Comparison of ENCODE assay signal across 15 mouse cellular contexts in genomic region chr19:14128397-14129209, GRCm38 (mm10).
DNase-seq lines count a peak whose midpoint lies in the region; ATAC-seq and TF ChIP-seq lines count a peak whose summit lies in the region.
"Had no signal": no experiment of that assay in that cellular context is flagged by ENCODE, and none has a peak within 500 bp of the region (broad histone marks: within the 10 kb centered on the region; RNA-seq: fewer than 3 reads in every experiment).

No protein-coding gene starts in this region.

- H3K27me3 ChIP-seq in kidney, embryonic 15.5 days: no peaks in the 10 kb centered on the region
- H3K27me3 ChIP-seq in embryonic facial prominence, embryonic 10.5 days (replicated peaks; ENCODE audit: low read depth, poor library complexity, severe bottlenecking): peaks cover 11% of the 10 kb centered on the region
- H3K27me3 ChIP-seq in midbrain, postnatal 0 days (ENCODE audit: insufficient read depth, low read length): peaks cover 15% of the 10 kb centered on the region; the same call in 1 of the 2 replicates
- H3K27me3 ChIP-seq: lung, embryonic 15.5 days; stomach, embryonic 15.5 days had no signal

- DNase-seq in kidney, postnatal 25 days: no peak
- DNase-seq in embryonic facial prominence, embryonic 10.5 days (ENCODE audit: low spot score): peak; percentile 54
- peak; percentile 56 for DNase-seq in hindlimb bud, embryonic 11.5 days (ENCODE audit: extremely low spot score, low read depth, low spot score)
- DNase-seq in retina, postnatal 1 day: peak; percentile 64
- no peak for DNase-seq in midbrain, postnatal 0 days (ENCODE audit: low spot score)
- no peak for DNase-seq in layer of hippocampus, adult 9-11 months
- DNase-seq: adrenal gland, postnatal 36 days; cerebellum, adult 11-12 months; left cerebral cortex, postnatal 4 days; right cerebral cortex, postnatal 25 days had no signal

- no peak overlapping the region for H3K4me2 ChIP-seq in kidney, embryonic 15.5 days
- no peak overlapping the region for H3K4me2 ChIP-seq in midbrain, postnatal 0 days (ENCODE audit: low read depth, low read length, poor library complexity, severe bottlenecking)
- H3K4me2 ChIP-seq: lung, embryonic 15.5 days; midbrain, embryonic 15.5 days; stomach, embryonic 15.5 days had no signal

- peak overlapping the region; percentile 54 for H3K27ac ChIP-seq in kidney, embryonic 15.5 days
- H3K27ac ChIP-seq in embryonic facial prominence, embryonic 10.5 days (replicated peaks): no peak overlapping the region
- H3K27ac ChIP-seq in midbrain, postnatal 0 days (ENCODE audit: low read depth, low read length): no peak overlapping the region
- H3K27ac ChIP-seq: hindbrain, postnatal 0 days; lung, embryonic 15.5 days; midbrain, embryonic 15.5 days; stomach, embryonic 15.5 days had no signal

- H3K9ac ChIP-seq in kidney, embryonic 15.5 days: no peak overlapping the region
- H3K9ac ChIP-seq in midbrain, postnatal 0 days (replicated peaks; ENCODE audit: low read length, poor library complexity, severe bottlenecking): no peak overlapping the region
- H3K9ac ChIP-seq: lung, embryonic 15.5 days; midbrain, embryonic 15.5 days; stomach, embryonic 15.5 days had no signal

- 32% methylated on average over 8 of the region's 8 CpGs for WGBS in kidney, embryonic 15.5 days
- WGBS in embryonic facial prominence, embryonic 10.5 days: 17% methylated on average over 8 of the region's 8 CpGs
- WGBS in midbrain, postnatal 0 days: 44% methylated on average over 8 of the region's 8 CpGs

- TF ChIP-seq CTCF in midbrain, postnatal 0 days (IDR thresholded peaks at IDR 0.05): no peak

- ATAC-seq in kidney, embryonic 15.5 days (replicated peaks; ENCODE audit: low FRiP score): peak; percentile 64
- ATAC-seq in midbrain, postnatal 0 days (ENCODE audit: low FRiP score): no peak
- ATAC-seq: hindbrain, postnatal 0 days; midbrain, embryonic 15.5 days had no signal

- H3K4me1 ChIP-seq in kidney, embryonic 15.5 days: peaks cover 16% of the 10 kb centered on the region
- H3K4me1 ChIP-seq in embryonic facial prominence, embryonic 10.5 days: peaks cover 40% of the 10 kb centered on the region
- H3K4me1 ChIP-seq in midbrain, postnatal 0 days (ENCODE audit: insufficient read depth, low read length): no peaks in the 10 kb centered on the region
- H3K4me1 ChIP-seq: lung, embryonic 15.5 days; stomach, embryonic 15.5 days had no signal

- H3K9me3 ChIP-seq in kidney, embryonic 15.5 days (replicated peaks): no peaks in the 10 kb centered on the region
- H3K9me3 ChIP-seq in embryonic facial prominence, embryonic 10.5 days: no peaks in the 10 kb centered on the region
- H3K9me3 ChIP-seq in midbrain, postnatal 0 days (ENCODE audit: low read length): no peaks in the 10 kb centered on the region
- H3K9me3 ChIP-seq: lung, embryonic 15.5 days; midbrain, embryonic 15.5 days; stomach, embryonic 15.5 days had no signal

- H3K36me3 ChIP-seq in kidney, embryonic 15.5 days: no peaks in the 10 kb centered on the region
- H3K36me3 ChIP-seq in embryonic facial prominence, embryonic 10.5 days (replicated peaks): no peaks in the 10 kb centered on the region
- H3K36me3 ChIP-seq in midbrain, postnatal 0 days (ENCODE audit: insufficient read depth, low read length): no peaks in the 10 kb centered on the region
- H3K36me3 ChIP-seq: lung, embryonic 15.5 days; midbrain, embryonic 15.5 days; stomach, embryonic 15.5 days had no signal

- no peak overlapping the region for H3K4me3 ChIP-seq in kidney, embryonic 15.5 days (replicated peaks)
- H3K4me3 ChIP-seq in embryonic facial prominence, embryonic 10.5 days: no peak overlapping the region
- H3K4me3 ChIP-seq in midbrain, postnatal 0 days (ENCODE audit: low read depth, low read length): no peak overlapping the region
- H3K4me3 ChIP-seq: lung, embryonic 15.5 days; midbrain, embryonic 15.5 days; stomach, embryonic 15.5 days had no signal

Comparison
In these comparisons a context has a peak if more than half of its experiments do, and no peak if none do; other contexts are left out.
1. DNase-seq: peak in embryonic facial prominence, embryonic 10.5 days (single experiment), hindlimb bud, embryonic 11.5 days (single experiment) and retina, postnatal 1 day (single experiment); none in kidney, postnatal 25 days (0 of 2), midbrain, postnatal 0 days (single experiment) and layer of hippocampus, adult 9-11 months (single experiment).